In the genomic region with DNA sequence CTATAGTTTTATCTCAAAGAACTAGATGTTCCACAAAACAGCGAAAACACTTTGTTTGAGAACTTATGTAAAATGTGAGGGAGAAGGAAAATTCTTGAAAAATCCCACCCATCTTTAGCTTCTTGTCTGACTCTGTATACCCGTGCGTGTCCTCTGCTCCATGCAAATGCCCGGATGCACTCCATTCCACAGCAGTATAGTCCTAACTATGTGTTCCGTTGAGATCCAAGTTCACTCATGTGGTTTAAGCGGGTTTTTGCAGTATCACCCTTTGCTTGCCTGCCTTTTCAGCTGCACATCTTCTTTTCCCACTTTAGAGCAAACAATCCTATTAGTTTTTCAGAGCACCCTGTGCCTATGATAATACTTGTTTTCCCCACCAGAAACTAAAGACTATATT, we compare ENCODE assay signal across 8 mouse cellular contexts. TPM values are rescaled to one million over a fixed set of nuclear protein-coding genes. Genes with fewer than 3 reads are reported as not detected.
A peak's percentile ranks its signal among the peaks of the same experiment; 100 is the strongest.
DNase-seq lines count a peak whose midpoint lies in the region; ATAC-seq lines count a peak whose summit lies in the region.

No protein-coding gene starts in this region.

- no peaks in the 10 kb centered on the region for H3K9me3 ChIP-seq in lung, embryonic 15.5 days
- H3K9me3 ChIP-seq in embryonic facial prominence, embryonic 10.5 days = no peaks in the 10 kb centered on the region
- H3K9me3 ChIP-seq in intestine, embryonic 16.5 days (ENCODE audit: control insufficient read depth, low read length) = no peaks in the 10 kb centered on the region
- H3K9me3 ChIP-seq in neural tube, embryonic 15.5 days (replicated peaks) = no peaks in the 10 kb centered on the region

- peaks cover 13% of the 10 kb centered on the region for H3K4me1 ChIP-seq in lung, embryonic 15.5 days
- H3K4me1 ChIP-seq in embryonic facial prominence, embryonic 10.5 days = peaks cover 14% of the 10 kb centered on the region
- H3K4me1 ChIP-seq in intestine, embryonic 16.5 days (ENCODE audit: control insufficient read depth, insufficient read depth, low read length) = peaks cover 13% of the 10 kb centered on the region
- H3K4me1 ChIP-seq in neural tube, embryonic 15.5 days = peaks cover 21% of the 10 kb centered on the region

- peak overlapping the region; percentile 76 for H3K9ac ChIP-seq in lung, embryonic 15.5 days
- H3K9ac ChIP-seq in intestine, embryonic 16.5 days (ENCODE audit: low read depth, low read length) = peak overlapping the region; percentile 61
- H3K9ac ChIP-seq in neural tube, embryonic 15.5 days (replicated peaks) = peak overlapping the region; percentile 86; the same call in 1 of the 2 replicates

- peak overlapping the region; percentile 69 for H3K4me3 ChIP-seq in lung, embryonic 15.5 days
- peak overlapping the region; percentile 88 for H3K4me3 ChIP-seq in embryonic facial prominence, embryonic 10.5 days
- H3K4me3 ChIP-seq in intestine, embryonic 16.5 days (ENCODE audit: low read length) = peak overlapping the region; percentile 91
- H3K4me3 ChIP-seq in neural tube, embryonic 15.5 days (replicated peaks) = peak overlapping the region; percentile 88

- H3K4me2 ChIP-seq in lung, embryonic 15.5 days = peak overlapping the region; percentile 74
- H3K4me2 ChIP-seq in intestine, embryonic 16.5 days (ENCODE audit: low read depth, low read length) = peak overlapping the region; percentile 65
- H3K4me2 ChIP-seq in neural tube, embryonic 15.5 days = peak overlapping the region; percentile 54

- DNase-seq in lung, postnatal 14 days = no peak
- peak; percentile 7 for DNase-seq in embryonic facial prominence, embryonic 10.5 days (ENCODE audit: low spot score)
- DNase-seq in urinary bladder, postnatal 10 days (ENCODE audit: low spot score) = no peak
- DNase-seq in embryo, embryonic 11 days = no peak
- DNase-seq in frontal cortex, postnatal 25 days (ENCODE audit: low spot score in 2 of 2) = no peak

- H3K27me3 ChIP-seq in lung, embryonic 15.5 days = no peaks in the 10 kb centered on the region
- H3K27me3 ChIP-seq in embryonic facial prominence, embryonic 10.5 days (replicated peaks; ENCODE audit: low read depth, poor library complexity, severe bottlenecking) = no peaks in the 10 kb centered on the region
- H3K27me3 ChIP-seq in intestine, embryonic 16.5 days (replicated peaks; ENCODE audit: control insufficient read depth, insufficient read depth, low read length) = no peaks in the 10 kb centered on the region
- H3K27me3 ChIP-seq in neural tube, embryonic 15.5 days (replicated peaks) = no peaks in the 10 kb centered on the region

- ATAC-seq in lung, embryonic 15.5 days (ENCODE audit: borderline replicate concordance, extremely low read depth, low FRiP score, low TSS enrichment) = no peak
- ATAC-seq in intestine, embryonic 16.5 days = no peak
- no peak for ATAC-seq in neural tube, embryonic 15.5 days (ENCODE audit: low FRiP score)

- H3K27ac ChIP-seq in lung, embryonic 15.5 days = no peak overlapping the region
- H3K27ac ChIP-seq in embryonic facial prominence, embryonic 10.5 days (replicated peaks) = no peak overlapping the region
- H3K27ac ChIP-seq in intestine, embryonic 16.5 days (ENCODE audit: low read length) = no peak overlapping the region
- H3K27ac ChIP-seq in neural tube, embryonic 15.5 days (replicated peaks) = no peak overlapping the region

- H3K36me3 ChIP-seq in lung, embryonic 15.5 days = peaks cover 34% of the 10 kb centered on the region
- peaks cover 42% of the 10 kb centered on the region for H3K36me3 ChIP-seq in embryonic facial prominence, embryonic 10.5 days (replicated peaks)
- peaks cover 6% of the 10 kb centered on the region for H3K36me3 ChIP-seq in intestine, embryonic 16.5 days (ENCODE audit: control insufficient read depth, insufficient read depth, low read length)
- peaks cover 25% of the 10 kb centered on the region for H3K36me3 ChIP-seq in neural tube, embryonic 15.5 days

- 39% methylated on average over 6 of the region's 6 CpGs for WGBS in lung, embryonic 15.5 days
- WGBS in embryonic facial prominence, embryonic 10.5 days = 70% methylated on average over 6 of the region's 6 CpGs
- WGBS in intestine, embryonic 16.5 days = 46% methylated on average over 6 of the region's 6 CpGs
- 63% methylated on average over 6 of the region's 6 CpGs for WGBS in neural tube, embryonic 15.5 days

RNA-seq across cellular contexts. Expression of gene Trmt10c, which starts 1.1 kb away (rescaled TPM):
- 25.4 TPM in 2 replicates for polyA plus RNA-seq in lung, embryonic 15.5 days (2015; fragmentation: Nextera tagmentation; extraction: Ambion mirVana)
- polyA plus RNA-seq in embryonic facial prominence, embryonic 10.5 days (2016; fragmentation: Nextera tagmentation; extraction: Ambion mirVana) = 33.6 TPM in 2 replicates
- 25.7 and 30.4 TPM in 2 replicates for polyA plus RNA-seq in intestine, embryonic 16.5 days (2015; fragmentation: Nextera tagmentation; extraction: Ambion mirVana)
- polyA plus RNA-seq in neural tube, embryonic 15.5 days (2015; fragmentation: Nextera tagmentation; extraction: Ambion mirVana) = 18.9 and 20.9 TPM in 2 replicates

RNA-seq across cellular contexts. Expression of gene Pcnp, which starts 7.0 kb away (rescaled TPM):
- polyA plus RNA-seq in lung, embryonic 15.5 days (2015; fragmentation: Nextera tagmentation; extraction: Ambion mirVana) = 233 and 240 TPM in 2 replicates
- 307 and 319 TPM in 2 replicates for polyA plus RNA-seq in embryonic facial prominence, embryonic 10.5 days (2016; fragmentation: Nextera tagmentation; extraction: Ambion mirVana)
- polyA plus RNA-seq in intestine, embryonic 16.5 days (2015; fragmentation: Nextera tagmentation; extraction: Ambion mirVana) = 161 and 177 TPM in 2 replicates
- 193 and 199 TPM in 2 replicates for polyA plus RNA-seq in neural tube, embryonic 15.5 days (2015; fragmentation: Nextera tagmentation; extraction: Ambion mirVana)

RNA-seq across cellular contexts. Expression of gene Senp7, which starts 11.6 kb away (rescaled TPM):
- polyA plus RNA-seq in lung, embryonic 15.5 days (2015; fragmentation: Nextera tagmentation; extraction: Ambion mirVana) = 26.2 and 27.0 TPM in 2 replicates
- 30.9 and 35.3 TPM in 2 replicates for polyA plus RNA-seq in embryonic facial prominence, embryonic 10.5 days (2016; fragmentation: Nextera tagmentation; extraction: Ambion mirVana)
- polyA plus RNA-seq in intestine, embryonic 16.5 days (2015; fragmentation: Nextera tagmentation; extraction: Ambion mirVana) = 14.9 and 20.5 TPM in 2 replicates
- polyA plus RNA-seq in neural tube, embryonic 15.5 days (2015; fragmentation: Nextera tagmentation; extraction: Ambion mirVana) = 41.8 and 46.9 TPM in 2 replicates
